Mouse (Mus musculus) thymus, postnatal 0 days (tissue): Measurements from ENCODE around the gene Sult2b1. TPM values are rescaled to one million over a fixed set of nuclear protein-coding genes. Genes with fewer than 3 reads are reported as not detected.
A peak's percentile ranks its signal among the peaks of the same experiment; 100 is the strongest.

Experiments
- DNase-seq: peaks from one replicate; pipeline ENCODE4 v3.0.0-alpha.2; 2015; ENCODE audit warnings: low spot score
- polyA plus RNA-seq: library from polyadenylated mRNA; unstranded; fragments of >200 nt; fragmentation: Nextera tagmentation; extraction: Ambion mirVana; gene quantifications from 2 replicates; pipeline ENCODE4 v1.2.1, GENCODE M21; 2015

Sult2b1 gene
- polyA plus RNA-seq, 1 experiment from 2014 or later: 5.8 TPM

GRCm38 (mm10) chr7:45701072-45701471, 83.4 kb downstream of the Sult2b1 start:
- no peak for DNase-seq

DNA sequence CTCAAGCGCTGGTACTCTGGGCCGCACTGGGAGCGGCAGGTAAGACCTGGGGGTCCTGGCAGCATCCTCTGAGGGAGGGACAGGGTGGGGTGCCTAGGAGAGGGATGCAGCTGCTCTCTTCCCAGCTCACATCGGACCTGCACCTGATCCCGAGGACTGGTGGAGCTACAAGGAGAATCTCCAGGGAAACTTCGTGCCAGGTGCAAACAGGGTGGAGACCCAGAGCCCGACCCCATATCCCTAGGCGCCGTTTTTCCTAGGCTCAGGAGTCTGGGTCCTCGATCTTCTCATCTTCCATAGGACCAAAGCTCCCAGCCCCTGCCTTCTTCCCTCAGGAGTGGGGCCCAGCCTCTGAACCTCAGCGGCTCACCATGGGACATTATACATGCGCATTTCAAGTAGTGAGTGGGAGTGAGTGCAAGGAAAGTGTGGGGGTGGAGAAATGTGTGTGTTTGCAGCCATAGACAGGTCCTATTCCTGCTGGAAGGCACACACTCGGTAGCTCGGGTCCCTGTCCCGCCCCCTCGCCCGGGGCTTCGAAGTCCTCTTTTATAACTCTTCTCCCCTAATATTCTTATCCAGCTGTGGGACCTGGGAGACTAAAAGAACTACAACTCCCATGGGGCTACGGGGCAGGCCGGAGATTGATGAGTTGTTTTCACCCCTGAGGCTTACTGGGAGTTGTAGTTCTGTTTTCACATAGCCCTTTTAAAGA, 84.0 kb downstream of the Sult2b1 start:
- peak; percentile 68 for DNase-seq

DNA sequence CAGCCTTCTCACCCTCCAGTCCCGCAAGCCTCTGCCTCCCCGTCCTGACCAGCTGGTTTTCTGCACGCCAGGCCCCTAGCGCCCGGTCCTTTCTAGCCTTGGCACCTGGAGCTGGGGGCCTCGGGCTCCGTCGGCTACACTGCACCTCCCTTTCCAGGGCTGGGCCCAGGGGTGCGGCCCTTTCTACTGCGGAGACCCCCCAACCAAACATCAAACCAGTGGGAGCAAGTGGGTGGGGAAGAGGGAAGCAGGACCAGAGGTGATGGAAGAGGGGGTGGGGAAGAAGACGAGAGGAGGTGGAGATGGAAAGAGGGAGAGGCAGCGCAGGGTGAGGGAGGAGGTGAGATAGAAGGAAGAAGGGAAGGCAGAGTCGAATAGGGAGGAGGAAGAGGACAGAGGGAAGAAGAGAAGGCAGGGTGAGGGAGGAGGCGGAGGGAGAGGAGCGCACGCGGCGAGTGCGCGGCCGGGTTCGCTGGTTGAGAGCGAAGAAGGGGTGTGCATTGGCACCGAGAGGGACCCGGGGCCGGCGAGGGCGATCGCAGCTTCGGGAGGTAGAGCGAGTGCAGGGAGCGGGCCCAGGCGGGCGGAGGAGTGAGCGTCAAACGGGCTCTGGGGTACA, 84.8 kb downstream of the Sult2b1 start, which contains the start of gene Car11:
Car11 (plus strand) TSS at position 321 of the 619 bp plus-strand sequence.
- DNase-seq: no peak

DNA sequence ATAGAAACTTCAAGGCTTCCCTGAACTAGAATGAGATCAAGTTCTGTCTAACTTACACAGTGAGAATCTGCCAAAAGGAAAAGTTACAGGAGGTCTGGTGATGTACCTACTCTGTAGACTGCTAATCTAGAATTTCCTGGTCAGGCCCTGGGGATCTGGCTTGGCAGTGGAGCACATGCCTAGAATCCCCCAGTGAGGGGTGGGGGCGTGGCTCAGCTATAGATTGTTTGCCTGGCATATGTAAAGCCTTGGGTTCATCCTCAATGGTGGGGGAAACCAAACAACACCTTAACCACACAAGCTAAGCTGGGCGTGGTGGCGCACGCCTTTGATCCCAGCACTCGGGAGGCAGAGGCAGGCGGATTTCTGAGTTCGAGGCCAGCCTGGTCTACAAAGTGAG, 86.6 kb downstream of the Sult2b1 start:
- no peak for DNase-seq

- peak; percentile 50 for DNase-seq
Measured at GRCm38 (mm10) chr7:45695098-45695497, 89.4 kb downstream of the Sult2b1 start.

DNA sequence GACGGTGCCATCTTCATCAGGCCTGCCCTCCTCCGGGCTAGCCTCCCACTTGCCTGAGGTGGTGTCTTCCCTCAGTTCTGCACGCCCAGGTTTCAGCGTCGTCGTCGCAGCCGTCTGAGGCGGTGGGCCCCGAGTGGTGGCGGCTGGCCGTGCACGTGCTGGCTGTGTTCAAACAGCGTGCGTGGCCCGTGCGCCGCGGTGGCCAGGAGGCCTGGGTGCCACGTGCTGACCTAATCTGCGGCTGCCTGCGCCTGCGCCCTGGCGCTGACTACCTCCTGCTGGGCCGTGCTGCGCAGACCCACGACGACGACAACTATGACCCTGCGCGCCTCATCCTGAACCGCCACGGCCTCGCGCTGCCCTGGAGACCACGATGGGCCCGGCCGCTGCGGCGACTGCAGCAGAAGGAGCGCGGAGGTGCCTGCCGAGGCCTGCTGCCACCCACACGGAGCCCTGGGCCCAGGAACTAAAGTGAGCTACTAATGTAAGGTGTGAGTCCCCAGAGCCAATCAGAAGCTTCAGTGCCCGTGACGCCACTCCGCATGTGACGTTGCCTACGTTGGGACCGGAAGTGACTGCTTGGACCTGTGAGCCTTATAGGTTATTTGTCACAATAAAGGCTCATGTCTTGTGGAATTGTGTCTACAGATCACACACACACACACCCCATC, 90.4 kb downstream of the Sult2b1 start, which contains the start of gene Sec1:
Sec1 (minus strand) TSS at position 482 of the 671 bp plus-strand sequence.
- DNase-seq: no peak

DNA sequence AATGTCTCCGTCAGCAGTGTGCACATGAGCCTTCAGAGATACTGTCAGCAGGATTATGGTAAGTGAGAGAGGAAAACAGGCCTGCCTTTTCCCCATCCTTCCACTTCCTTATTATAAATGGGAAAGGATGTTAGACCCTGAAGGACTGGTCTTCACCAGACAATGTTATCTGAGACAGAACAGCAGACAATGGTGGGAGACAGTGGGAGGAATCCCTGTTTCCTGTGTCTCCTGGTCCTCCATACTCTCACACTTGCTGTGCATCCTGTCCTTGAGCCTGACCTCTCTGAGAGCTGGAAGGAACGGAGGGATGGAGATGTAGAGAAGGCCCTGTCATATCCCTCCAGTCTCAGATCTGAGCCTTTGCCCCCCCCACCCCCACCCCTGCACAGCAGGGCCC, 92.1 kb downstream of the Sult2b1 start:
- DNase-seq: no peak

GRCm38 (mm10) chr7:45689800-45690199, 94.7 kb downstream of the Sult2b1 start:
- no peak for DNase-seq

GRCm38 (mm10) chr7:45689099-45689498, 95.4 kb downstream of the Sult2b1 start:
- DNase-seq: no peak

DNA sequence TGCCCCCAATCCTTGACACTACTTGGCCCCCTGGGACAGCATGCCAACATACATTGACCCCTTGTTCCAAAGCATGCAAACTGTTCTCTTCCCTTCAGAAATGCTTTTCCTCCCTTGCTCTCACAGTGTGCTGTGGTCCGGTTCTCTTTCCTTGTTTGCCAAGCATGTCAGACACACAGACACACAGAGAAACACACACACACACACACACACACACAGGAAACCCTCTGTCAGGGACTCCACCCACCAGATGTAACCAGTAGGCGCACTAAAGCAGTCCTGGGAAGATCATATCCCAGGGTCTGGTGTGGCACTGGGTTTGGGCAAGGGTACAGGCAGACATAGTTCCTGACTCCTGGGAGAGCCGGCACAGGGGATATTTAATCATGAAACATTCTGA, 97.6 kb downstream of the Sult2b1 start:
- no peak for DNase-seq

DNA sequence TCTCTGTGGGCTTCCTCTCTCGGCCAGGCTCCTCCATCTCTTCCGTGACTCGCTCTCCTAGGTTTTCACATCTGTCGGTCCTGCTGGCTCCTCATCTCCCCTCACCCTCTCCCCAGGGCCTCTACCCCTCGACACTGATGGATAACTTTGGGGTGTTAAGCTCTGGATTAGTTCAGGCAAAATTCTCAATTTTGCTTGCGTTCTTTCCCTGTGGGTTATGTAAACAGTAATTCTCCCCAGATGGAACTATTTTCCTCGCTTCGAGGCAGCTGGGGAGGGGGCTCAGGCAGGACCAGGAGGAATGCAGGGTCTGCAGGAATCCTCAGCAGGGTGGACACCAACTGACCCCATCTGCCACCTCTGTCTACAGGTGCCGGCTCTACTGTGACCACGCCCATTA, 98.7 kb downstream of the Sult2b1 start:
- no peak for DNase-seq

- DNase-seq: peak; percentile 14
Measured at GRCm38 (mm10) chr7:45683396-45684050, 100.9 kb downstream of the Sult2b1 start, which contains the start of gene Ntn5. Gene Ntn5 (plus strand): TSS chr7:45684022.

- peak; percentile 90 for DNase-seq
Measured at GRCm38 (mm10) chr7:45682144-45683126, 102.0 kb downstream of the Sult2b1 start.

DNA sequence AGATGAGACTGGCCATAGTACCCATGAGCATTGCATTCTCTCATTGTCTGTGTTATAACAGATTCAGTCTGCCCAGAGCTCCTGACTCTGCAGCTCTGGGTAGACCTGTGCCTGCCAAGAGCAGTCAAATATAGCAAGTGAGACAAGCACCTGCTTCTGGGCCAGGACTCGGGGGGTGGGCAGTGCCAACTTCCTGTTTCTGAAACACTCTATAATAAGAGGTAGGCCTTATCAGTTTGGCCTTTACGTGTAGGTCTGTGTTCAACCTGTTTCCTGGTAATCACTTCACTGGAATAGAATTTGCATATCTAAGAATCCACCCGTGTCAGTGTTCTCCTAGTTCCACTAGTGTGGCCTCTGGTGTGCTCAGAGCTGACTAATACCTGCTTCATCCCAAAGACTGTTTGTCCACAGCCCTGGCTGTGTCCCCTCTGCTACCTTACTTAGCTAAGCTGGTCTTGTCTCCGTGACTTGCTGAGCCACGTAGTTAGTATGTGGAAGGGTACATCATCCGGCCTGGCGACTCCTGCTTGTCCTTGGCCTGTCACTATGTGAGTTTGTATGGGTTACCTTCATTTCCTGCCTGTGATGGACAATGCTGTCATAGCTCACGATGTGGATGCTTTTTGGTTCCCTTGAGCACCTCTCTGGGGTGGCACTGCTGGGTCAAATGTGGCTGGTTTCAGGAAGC, 103.3 kb downstream of the Sult2b1 start:
- peak; percentile 40 for DNase-seq

Other genes with a start within 250 kb of the Sult2b1 start
- gene Hsd17b14, start 229.8 kb downstream of the Sult2b1 start, polyA plus RNA-seq: 1.1 and 1.2 TPM in 2 replicates
- 86.5 and 87.3 TPM in 2 replicates for gene Bcat2, start 214.5 kb downstream of the Sult2b1 start, polyA plus RNA-seq
- gene Fgf21, start 169.2 kb downstream of the Sult2b1 start, polyA plus RNA-seq: 17.5 and 20.5 TPM in 2 replicates
- gene Fut1, start 167.4 kb downstream of the Sult2b1 start, polyA plus RNA-seq: 1.4 and 3.2 TPM in 2 replicates
- gene Izumo1, start 162.9 kb downstream of the Sult2b1 start, polyA plus RNA-seq: 0.08 and 0.16 TPM in 2 replicates
- gene Rasip1, start 157.2 kb downstream of the Sult2b1 start, polyA plus RNA-seq: 2.9 and 4.4 TPM in 2 replicates
- gene Mamstr, start 144.7 kb downstream of the Sult2b1 start, polyA plus RNA-seq: 1.6 and 1.9 TPM in 2 replicates
- gene Fut2, start 118.3 kb downstream of the Sult2b1 start, polyA plus RNA-seq: 0.44 and 0.52 TPM in 2 replicates
- 0.73 and 0.76 TPM in 2 replicates for gene Ntn5, start 100.6 kb downstream of the Sult2b1 start, polyA plus RNA-seq
- gene Sec1, start 90.3 kb downstream of the Sult2b1 start, polyA plus RNA-seq: 0.30 and 0.53 TPM in 2 replicates
- gene Car11, start 84.8 kb downstream of the Sult2b1 start, polyA plus RNA-seq: 0.35 and 0.36 TPM in 2 replicates
- gene Dbp, start 79.6 kb downstream of the Sult2b1 start, polyA plus RNA-seq: 10.6 and 13.4 TPM in 2 replicates
- gene Rpl18, start 69.2 kb downstream of the Sult2b1 start, polyA plus RNA-seq: 1,315 and 1,426 TPM in 2 replicates
- gene Sphk2, start 66.7 kb downstream of the Sult2b1 start, polyA plus RNA-seq: 19.8 and 21.8 TPM in 2 replicates
- gene Fam83e, start 63.5 kb downstream of the Sult2b1 start, polyA plus RNA-seq: 0.50 and 0.66 TPM in 2 replicates
- gene Spaca4, start 58.9 kb downstream of the Sult2b1 start, polyA plus RNA-seq: not detected in 2 replicates
- not detected in 2 replicates for gene Lmtk3, start 931 bp downstream of the Sult2b1 start, polyA plus RNA-seq
- 96.3 and 98.0 TPM in 2 replicates for gene Cyth2, start 29.9 kb upstream of the Sult2b1 start, polyA plus RNA-seq
- 0.10 and 0.31 TPM in 2 replicates for gene Kcnj14, start 40.1 kb upstream of the Sult2b1 start, polyA plus RNA-seq
- 48.7 and 50.8 TPM in 2 replicates for gene Grwd1, start 46.3 kb upstream of the Sult2b1 start, polyA plus RNA-seq
- gene Kdelr1, start 88.1 kb upstream of the Sult2b1 start, polyA plus RNA-seq: 35.8 and 38.7 TPM in 2 replicates
- 0.13 and 0.23 TPM in 2 replicates for gene Grin2d, start 93.7 kb upstream of the Sult2b1 start, polyA plus RNA-seq
- 1.4 and 1.5 TPM in 2 replicates for gene Syngr4, start 112.0 kb upstream of the Sult2b1 start, polyA plus RNA-seq
- 4.3 and 4.6 TPM in 2 replicates for gene Tmem143, start 112.3 kb upstream of the Sult2b1 start, polyA plus RNA-seq
- gene Emp3, start 136.7 kb upstream of the Sult2b1 start, polyA plus RNA-seq: 262 and 266 TPM in 2 replicates
- 2.3 and 2.6 TPM in 2 replicates for gene Ccdc114, start 139.4 kb upstream of the Sult2b1 start, polyA plus RNA-seq
- gene Abcc6, start 245.6 kb upstream of the Sult2b1 start, polyA plus RNA-seq: 0.13 TPM in 1 of 2 replicates, not detected in the other
- 24.9 and 29.7 TPM in 2 replicates for gene Nomo1, start 249.0 kb upstream of the Sult2b1 start, polyA plus RNA-seq